Mouse (Mus musculus) small intestine, adult 2 months (tissue): ENCODE data around the gene Clec4g.

Experiments
- CTCF ChIP-seq: fragments of 200-500 bp; IDR thresholded peaks from 2 replicates; pipeline ENCODE4 v1.5.1; 2012; ENCODE audit warnings: low read depth, mild to moderate bottlenecking, control low read depth, inconsistent platforms, low read length, moderate library complexity, mixed read lengths; ENCODE audit not compliant: insufficient replicate concordance, insufficient read length; ENCODE audit errors: extremely low read depth
- POLR2A ChIP-seq: fragments of 200-500 bp; IDR thresholded peaks from 2 replicates; pipeline ENCODE4 v1.6.1; 2012; ENCODE audit warnings: low read depth, mild to moderate bottlenecking, control low read depth, inconsistent platforms, low read length, moderate library complexity

- TF ChIP-seq CTCF (no peak), POLR2A (no peak)
Observed at GRCm38 (mm10) chr8:3678831-3679230, 41.6 kb downstream of the Clec4g start.
